Mouse (Mus musculus): ENCODE data around the gene Patz1.

GRCm38 (mm10) chr11:3287131-3287530, 1.5 kb upstream of the Patz1 start:
- no peak for TF ChIP-seq FLI1 (IDR thresholded peaks at IDR 0.05; ENCODE audit: low read length)
- no peak for TF ChIP-seq GATA1 (IDR thresholded peaks at IDR 0.05; ENCODE audit: borderline replicate concordance, low read length)
